Mouse (Mus musculus) G1E (cell line): ENCODE measurements around the gene Rufy3.

Source experiments
- CTCF ChIP-seq: IDR thresholded peaks from 2 replicates; pipeline ENCODE4 v1.5.1; 2012; ENCODE audit warnings: low read depth, low read length, inconsistent platforms, mixed read lengths
- TAL1 ChIP-seq: conservative IDR thresholded peaks from 2 replicates; pipeline ENCODE4 v1.6.1; 2012; ENCODE audit warnings: low read depth, low read length, inconsistent platforms, mixed read lengths

- TF ChIP-seq CTCF: no peak
- peak; percentile 32; the same call in 1 of the 2 replicates for TF ChIP-seq TAL1
These were observed 62.7 kb downstream of the Rufy3 start for GRCm38 (mm10) chr5:88627545-88627944.
